Mouse (Mus musculus) liver, adult 2 months (tissue): ENCODE measurements around the gene Itsn1.

Experiments
- CTCF ChIP-seq: fragments of 200-500 bp; IDR thresholded peaks from 2 replicates; pipeline ENCODE4 v1.5.1; 2011; ENCODE audit warnings: low read depth, low read length, control low read depth
- POLR2A ChIP-seq: fragments of 200-500 bp; IDR thresholded peaks from 2 replicates; pipeline ENCODE4 v1.6.1; 2011; ENCODE audit warnings: low read length, control low read depth; ENCODE audit not compliant: insufficient read depth; ENCODE audit errors: extremely low read depth

- no peak for TF ChIP-seq POLR2A
- TF ChIP-seq CTCF: no peak
Observed at GRCm38 (mm10) chr16:91906672-91907071, 177.6 kb downstream of the Itsn1 start.
